Mouse (Mus musculus): ENCODE measurements around the gene Dalrd3.
"Not testable (repeated sequence)": the region's sequence is repeated elsewhere in the genome, so short reads cannot be mapped to it uniquely, and the experiment has no call there.

Gene Dalrd3

GRCm38 (mm10) chr9:108573774-108574690, 4.3 kb downstream of the Dalrd3 start:
- peak; percentile 75 to 78 for DNase-seq

GRCm38 (mm10) chr9:108574921-108575320, 5.2 kb downstream of the Dalrd3 start:
- DNase-seq = no peak

- no peak for DNase-seq
Observed at GRCm38 (mm10) chr9:108575321-108576297, 5.9 kb downstream of the Dalrd3 start.

- no peak for DNase-seq
Observed at GRCm38 (mm10) chr9:108577025-108577424, 7.3 kb downstream of the Dalrd3 start.

GRCm38 (mm10) chr9:108577934-108578544, 8.4 kb downstream of the Dalrd3 start:
- peak; percentile 50 to 53 for DNase-seq

GRCm38 (mm10) chr9:108578545-108579343, 9.1 kb downstream of the Dalrd3 start, which contains the start of gene Wdr6:
Gene Wdr6 (minus strand): TSS chr9:108578739.
- peak; percentile 86 to 88 for DNase-seq

GRCm38 (mm10) chr9:108579344-108579690, 9.6 kb downstream of the Dalrd3 start:
- no peak for DNase-seq

- no peak for DNase-seq
Observed at GRCm38 (mm10) chr9:108587571-108588180, 18.0 kb downstream of the Dalrd3 start.

GRCm38 (mm10) chr9:108589229-108589628, 19.5 kb downstream of the Dalrd3 start:
- DNase-seq = no peak

GRCm38 (mm10) chr9:108591462-108591861, 21.8 kb downstream of the Dalrd3 start:
- no peak for DNase-seq

GRCm38 (mm10) chr9:108594354-108594753, 24.7 kb downstream of the Dalrd3 start:
- no peak for DNase-seq

GRCm38 (mm10) chr9:108596998-108597764, 27.5 kb downstream of the Dalrd3 start, which contains the start of gene P4htm:
Gene P4htm (minus strand): TSS chr9:108597667.
- DNase-seq = peak; percentile 65 to 72

- no peak for DNase-seq
Observed at GRCm38 (mm10) chr9:108599021-108599566, 29.4 kb downstream of the Dalrd3 start.

GRCm38 (mm10) chr9:108600011-108600410, 30.3 kb downstream of the Dalrd3 start:
- DNase-seq = no peak

GRCm38 (mm10) chr9:108601986-108602385, 32.3 kb downstream of the Dalrd3 start:
- no peak for DNase-seq

GRCm38 (mm10) chr9:108607929-108608328, 38.2 kb downstream of the Dalrd3 start:
- DNase-seq = not testable (repeated sequence)

GRCm38 (mm10) chr9:108608889-108609288, 39.2 kb downstream of the Dalrd3 start:
- no peak for DNase-seq

- DNase-seq = no peak
Observed at GRCm38 (mm10) chr9:108611488-108611887, 41.8 kb downstream of the Dalrd3 start.

GRCm38 (mm10) chr9:108617301-108617700, 47.6 kb downstream of the Dalrd3 start:
- no peak for DNase-seq

Data from B cell, adult 2 months (primary cell).